Mouse (Mus musculus): ENCODE results near the gene Dcaf6. TPM values are rescaled to one million over a fixed set of nuclear protein-coding genes. Genes with fewer than 3 reads are reported as not detected.

Gene Dcaf6
- polyA plus RNA-seq, 2 experiments, result 13.5 to 20.6 TPM

- WGBS (ENCODE audit: insufficient replicate concordance), result 8% methylated on average over 7 of the region's 7 CpGs
- H3K36me3 ChIP-seq (replicated peaks; ENCODE audit: control insufficient read depth, insufficient read depth, low read depth), result no peaks in the 10 kb centered on the region
- peak overlapping the region; percentile 92 for H3K27ac ChIP-seq
- peak overlapping the region; percentile 99 for H3K9ac ChIP-seq (replicated peaks)
- H3K27me3 ChIP-seq (ENCODE audit: control insufficient read depth, insufficient read depth, low read length), result no peaks in the 10 kb centered on the region
- TF ChIP-seq CTCF (IDR thresholded peaks at IDR 0.05; ENCODE audit: low read depth) (no peak), EP300 (IDR thresholded peaks at IDR 0.05; ENCODE audit: low read depth) (no peak)
- H3K4me2 ChIP-seq (ENCODE audit: low read depth), result peak overlapping the region; percentile 75
- DNase-seq (ENCODE audit: low read depth in 3 of 3, low spot score in 3 of 3) (no peak), ATAC-seq (ENCODE audit: insufficient read depth) (no peak)
- H3K9me3 ChIP-seq (ENCODE audit: control insufficient read depth, low read length), result no peaks in the 10 kb centered on the region
- peak overlapping the region; percentile 95 to 97 for H3K4me3 ChIP-seq (ENCODE audit: insufficient read depth in 1 of 2, low read depth in 2 of 2, low read length in 2 of 2)
- H3K4me1 ChIP-seq (replicated peaks; ENCODE audit: control insufficient read depth in 2 of 2, insufficient read depth in 2 of 2, low read length in 1 of 2), result peaks cover 7 to 8% of the 10 kb centered on the region in 2 experiments; a peak in 3 of 4 replicates
Measured at GRCm38 (mm10) chr1:165459041-165459502, 1.2 kb downstream of the Dcaf6 start.

GRCm38 (mm10) chr1:165441719-165442118 is 18.6 kb downstream of the Dcaf6 start:
- no peak overlapping the region; the same call in 1 of the 2 replicates for H3K9ac ChIP-seq (replicated peaks)
- no peaks in the 10 kb centered on the region; a peak in 2 of 4 replicates for H3K4me1 ChIP-seq (replicated peaks; ENCODE audit: control insufficient read depth in 2 of 2, insufficient read depth in 2 of 2, low read length in 1 of 2)
- no peaks in the 10 kb centered on the region for H3K36me3 ChIP-seq (replicated peaks; ENCODE audit: control insufficient read depth, insufficient read depth, low read depth)
- no peak overlapping the region for H3K27ac ChIP-seq
- H3K4me3 ChIP-seq (ENCODE audit: insufficient read depth in 1 of 2, low read depth in 2 of 2, low read length in 2 of 2), result no peak overlapping the region
- no peak overlapping the region for H3K4me2 ChIP-seq (ENCODE audit: low read depth)
- H3K27me3 ChIP-seq (ENCODE audit: control insufficient read depth, insufficient read depth, low read length), result no peaks in the 10 kb centered on the region
- WGBS (ENCODE audit: insufficient replicate concordance), result 76% methylated on average over 3 of the region's 3 CpGs
- no peaks in the 10 kb centered on the region for H3K9me3 ChIP-seq (ENCODE audit: control insufficient read depth, low read length)
- no peak for DNase-seq (ENCODE audit: low read depth in 3 of 3, low spot score in 3 of 3)
- no peak for ATAC-seq (ENCODE audit: insufficient read depth)
- no peak for TF ChIP-seq CTCF (IDR thresholded peaks at IDR 0.05; ENCODE audit: low read depth)

GRCm38 (mm10) chr1:165441201-165441600 is 19.1 kb downstream of the Dcaf6 start:
- ATAC-seq (ENCODE audit: insufficient read depth) (0 out of 2 replicates have a peak, but pooled peaks have one; percentile 31), DNase-seq (ENCODE audit: low read depth in 3 of 3, low spot score in 3 of 3) (no peak)
- Histone ChIP-seq H3K36me3 (replicated peaks; ENCODE audit: control insufficient read depth, insufficient read depth, low read depth) (no peaks in the 10 kb centered on the region), H3K9me3 (ENCODE audit: control insufficient read depth, low read length) (no peaks in the 10 kb centered on the region), H3K9ac (replicated peaks) (no peak overlapping the region), H3K4me3 (ENCODE audit: insufficient read depth in 1 of 2, low read depth in 2 of 2, low read length in 2 of 2) (no peak overlapping the region), H3K4me2 (ENCODE audit: low read depth) (no peak overlapping the region), H3K27ac (no peak overlapping the region), H3K4me1 (replicated peaks; ENCODE audit: control insufficient read depth in 2 of 2, insufficient read depth in 2 of 2, low read length in 1 of 2) (no peaks in the 10 kb centered on the region; a peak in 2 of 4 replicates), H3K27me3 (ENCODE audit: control insufficient read depth, insufficient read depth, low read length) (no peaks in the 10 kb centered on the region)
- TF ChIP-seq CTCF (IDR thresholded peaks at IDR 0.05; ENCODE audit: low read depth), result no peak
- TF ChIP-seq EP300 (IDR thresholded peaks at IDR 0.05; ENCODE audit: low read depth), result no peak

- TF ChIP-seq EP300 (IDR thresholded peaks at IDR 0.05; ENCODE audit: low read depth), result no peak
- no peak for TF ChIP-seq CTCF (IDR thresholded peaks at IDR 0.05; ENCODE audit: low read depth)
- no peak overlapping the region for H3K27ac ChIP-seq
- H3K4me1 ChIP-seq (replicated peaks; ENCODE audit: control insufficient read depth in 2 of 2, insufficient read depth in 2 of 2, low read length in 1 of 2), result no peaks in the 10 kb centered on the region; a peak in 2 of 4 replicates
- ATAC-seq (ENCODE audit: insufficient read depth) (0 out of 2 replicates have a peak, but pooled peaks have one; percentile 34), DNase-seq (ENCODE audit: low read depth in 3 of 3, low spot score in 3 of 3) (no peak)
- H3K27me3 ChIP-seq (ENCODE audit: control insufficient read depth, insufficient read depth, low read length), result no peaks in the 10 kb centered on the region
- WGBS (ENCODE audit: insufficient replicate concordance), result 59% methylated on average over 3 of the region's 3 CpGs
- H3K36me3 ChIP-seq (replicated peaks; ENCODE audit: control insufficient read depth, insufficient read depth, low read depth), result no peaks in the 10 kb centered on the region
- no peak overlapping the region for H3K4me2 ChIP-seq (ENCODE audit: low read depth)
- no peak overlapping the region for H3K9ac ChIP-seq (replicated peaks)
- no peak overlapping the region for H3K4me3 ChIP-seq (ENCODE audit: insufficient read depth in 1 of 2, low read depth in 2 of 2, low read length in 2 of 2)
- H3K9me3 ChIP-seq (ENCODE audit: control insufficient read depth, low read length), result no peaks in the 10 kb centered on the region
Measured at GRCm38 (mm10) chr1:165440788-165441187, 19.5 kb downstream of the Dcaf6 start.

- WGBS (ENCODE audit: insufficient replicate concordance), result 39% methylated on average over 1 of the region's 1 CpGs
- DNase-seq (ENCODE audit: low read depth in 3 of 3, low spot score in 3 of 3), result no peak
- no peak for TF ChIP-seq EP300 (IDR thresholded peaks at IDR 0.05; ENCODE audit: low read depth)
- TF ChIP-seq CTCF (IDR thresholded peaks at IDR 0.05; ENCODE audit: low read depth), result no peak
- no peak for ATAC-seq (ENCODE audit: insufficient read depth)
- Histone ChIP-seq H3K27me3 (ENCODE audit: control insufficient read depth, insufficient read depth, low read length) (no peaks in the 10 kb centered on the region), H3K9me3 (ENCODE audit: control insufficient read depth, low read length) (no peaks in the 10 kb centered on the region), H3K4me2 (ENCODE audit: low read depth) (no peak overlapping the region), H3K4me1 (replicated peaks; ENCODE audit: control insufficient read depth in 2 of 2, insufficient read depth in 2 of 2, low read length in 1 of 2) (no peaks in the 10 kb centered on the region; a peak in 2 of 4 replicates), H3K27ac (no peak overlapping the region), H3K36me3 (replicated peaks; ENCODE audit: control insufficient read depth, insufficient read depth, low read depth) (no peaks in the 10 kb centered on the region), H3K9ac (replicated peaks) (no peak overlapping the region), H3K4me3 (ENCODE audit: insufficient read depth in 1 of 2, low read depth in 2 of 2, low read length in 2 of 2) (no peak overlapping the region)
Measured at GRCm38 (mm10) chr1:165438289-165439021, 21.8 kb downstream of the Dcaf6 start.
